Mouse (Mus musculus): ENCODE measurements around the gene Mmp27. TPM values are rescaled to one million over a fixed set of nuclear protein-coding genes. Genes with fewer than 3 reads are reported as not detected.

Mmp27 gene
- total RNA-seq, 2 experiments from 2014 or later = 0.18 to 0.23 TPM

GRCm38 (mm10) chr9:7593272-7593812, 22.1 kb downstream of the Mmp27 start:
- intact Hi-C loops (cut with DNase I; ENCODE audit: low total_unique reads) = no loop called here
- no peak for DNase-seq

- intact Hi-C loops (cut with DNase I; ENCODE audit: low total_unique reads) = loop anchor here (5.0 kb wide), 1 partner anchor 43 kb away; no protein-coding TSS in a partner anchor
- peak; percentile 78 for DNase-seq
Observed at GRCm38 (mm10) chr9:7594816-7595540, 23.8 kb downstream of the Mmp27 start.

- intact Hi-C loops (cut with DNase I; ENCODE audit: low total_unique reads) = loop anchor here (10.0 kb wide), 1 partner anchor 292 kb away; no protein-coding TSS in a partner anchor
- DNase-seq = peak; percentile 43
Observed at GRCm38 (mm10) chr9:7602982-7603742, 32.0 kb downstream of the Mmp27 start.

GRCm38 (mm10) chr9:7604005-7604404, 32.8 kb downstream of the Mmp27 start:
- no peak for DNase-seq
- intact Hi-C loops (cut with DNase I; ENCODE audit: low total_unique reads) = loop anchor here (10.0 kb wide), 1 partner anchor 291 kb away; no protein-coding TSS in a partner anchor

DNA sequence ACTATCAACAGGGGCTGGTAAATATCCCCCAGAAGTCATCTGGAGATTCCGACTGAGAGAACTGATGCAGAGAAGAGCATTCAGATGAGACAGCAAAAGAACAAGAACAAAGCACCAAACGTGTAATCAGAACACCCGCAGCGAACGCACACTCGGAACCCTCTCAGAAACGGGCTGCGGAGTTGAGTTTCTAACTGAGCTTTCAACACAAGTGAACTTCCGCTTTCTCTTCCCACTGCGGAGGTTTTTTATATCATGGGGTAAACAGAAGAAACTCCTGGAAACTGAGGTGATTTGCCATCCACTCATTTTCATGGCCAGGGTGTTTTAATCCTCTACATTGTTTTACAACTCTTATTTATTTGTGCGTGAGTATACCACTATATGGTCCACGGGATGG, 34.4 kb downstream of the Mmp27 start:
- DNase-seq = no peak
- intact Hi-C loops (cut with DNase I; ENCODE audit: low total_unique reads) = loop anchor here (10.0 kb wide), 1 partner anchor 289 kb away; no protein-coding TSS in a partner anchor

GRCm38 (mm10) chr9:7622582-7622981, 51.4 kb downstream of the Mmp27 start:
- intact Hi-C loops (cut with DNase I; ENCODE audit: low total_unique reads) = no loop called here
- DNase-seq = no peak

DNA sequence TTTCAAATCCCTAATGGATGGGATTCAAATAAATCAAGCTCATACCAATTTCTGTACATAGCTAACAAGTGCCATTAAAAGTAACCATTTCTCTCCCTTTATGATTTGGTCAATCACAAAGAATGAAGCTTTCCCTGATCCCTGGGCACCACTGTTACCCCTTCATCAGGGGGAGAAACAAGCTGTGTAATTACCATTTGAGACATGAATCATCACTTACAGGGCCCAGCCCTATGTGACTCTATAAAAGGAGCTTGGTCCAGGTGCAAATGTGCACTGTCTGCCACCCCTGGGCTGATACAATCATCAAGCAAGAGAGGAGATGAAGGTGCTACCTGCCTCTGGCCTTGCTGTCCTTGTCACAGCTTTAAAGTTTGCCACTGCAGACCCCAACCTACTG, 56.7 kb downstream of the Mmp27 start, which contains the start of gene Mmp20:
Gene Mmp20 (plus strand): TSS at position 301 of the 400 bp plus-strand sequence.
- intact Hi-C loops (cut with DNase I; ENCODE audit: low total_unique reads) = no loop called here
- no peak for DNase-seq

Other genes starting within 250 kb of the Mmp27 start
- not detected for gene Mmp12, start 227.0 kb upstream of the Mmp27 start, total RNA-seq (2021)
- not detected for gene Mmp1b, start 183.3 kb upstream of the Mmp27 start, total RNA-seq (2021)
- under 1 TPM in 1 of 2 experiments, not detected in 1; 0.14 TPM for gene Mmp3, start 125.6 kb upstream of the Mmp27 start, total RNA-seq (2021)
- not detected for gene Mmp10, start 69.0 kb upstream of the Mmp27 start, total RNA-seq (2021)
- gene Mmp8, start 12.9 kb upstream of the Mmp27 start, total RNA-seq (2021) = not detected
- gene Mmp20, start 56.8 kb downstream of the Mmp27 start, total RNA-seq (2021) = not detected
- not detected for gene Mmp7, start 120.7 kb downstream of the Mmp27 start, total RNA-seq (2021)
- 10 to 100 TPM; 23.1 to 26.7 TPM for gene Tmem123, start 192.6 kb downstream of the Mmp27 start, total RNA-seq (2021)

All from gastrocnemius, postnatal 14 days (tissue).